Mouse (Mus musculus): Measurements from ENCODE around the gene Ephx3.
A peak's percentile ranks its signal among the peaks of the same experiment; 100 is the strongest.
"Not testable (repeated sequence)": the region's sequence is repeated elsewhere in the genome, so short reads cannot be mapped to it uniquely, and the experiment has no call there.

Ephx3 gene

GRCm38 (mm10) chr17:32188863-32189636, at the start of gene Ephx3:
Gene Ephx3 (minus strand): TSS chr17:32189549.
- DNase-seq, result peak; percentile 33

GRCm38 (mm10) chr17:32238589-32238988, 49.2 kb upstream of the Ephx3 start:
- no peak for DNase-seq

GRCm38 (mm10) chr17:32235534-32236191, 46.3 kb upstream of the Ephx3 start:
- DNase-seq, result peak; percentile 69

DNA sequence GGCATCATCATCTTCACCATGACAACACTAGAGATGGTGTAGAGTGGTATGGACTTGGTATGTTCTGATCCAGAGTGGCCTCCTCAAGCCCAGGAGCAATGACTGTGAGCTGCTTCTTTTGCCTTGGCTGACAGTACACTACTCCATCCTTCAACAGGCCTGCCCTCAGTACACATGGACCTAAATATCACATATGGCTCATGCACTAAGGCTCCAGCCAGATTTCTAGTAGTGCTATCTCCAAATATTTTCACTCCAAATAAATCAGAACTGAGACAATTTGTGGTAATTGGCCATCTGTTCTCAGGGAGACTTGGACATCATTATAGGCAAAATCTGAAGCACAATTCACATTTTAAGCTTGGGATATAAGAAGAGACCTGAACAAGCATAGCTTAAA, 43.8 kb upstream of the Ephx3 start:
- DNase-seq, result no peak

GRCm38 (mm10) chr17:32229256-32229655, 39.9 kb upstream of the Ephx3 start:
- no peak for DNase-seq

DNA sequence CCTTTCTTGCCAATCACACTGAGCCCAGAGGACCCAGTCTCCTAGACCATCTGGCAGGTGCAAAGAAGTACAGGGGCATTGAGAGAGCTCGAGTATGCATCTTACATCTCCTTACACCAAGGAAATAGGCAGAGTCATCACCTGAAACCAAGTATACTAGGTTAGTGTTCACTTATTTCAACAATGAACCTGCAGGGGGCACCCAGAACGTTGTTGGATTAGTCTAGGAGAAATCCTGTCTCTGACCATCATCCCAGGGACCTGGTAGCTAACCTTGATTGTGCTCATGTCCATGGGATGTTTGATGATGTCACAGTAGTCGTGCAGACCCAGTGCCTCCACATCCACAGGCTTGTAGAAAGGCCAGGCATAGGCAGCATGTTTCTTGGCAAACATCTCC, 31.5 kb upstream of the Ephx3 start:
- DNase-seq, result no peak

GRCm38 (mm10) chr17:32215587-32215986, 26.2 kb upstream of the Ephx3 start:
- DNase-seq, result not testable (repeated sequence)

DNA sequence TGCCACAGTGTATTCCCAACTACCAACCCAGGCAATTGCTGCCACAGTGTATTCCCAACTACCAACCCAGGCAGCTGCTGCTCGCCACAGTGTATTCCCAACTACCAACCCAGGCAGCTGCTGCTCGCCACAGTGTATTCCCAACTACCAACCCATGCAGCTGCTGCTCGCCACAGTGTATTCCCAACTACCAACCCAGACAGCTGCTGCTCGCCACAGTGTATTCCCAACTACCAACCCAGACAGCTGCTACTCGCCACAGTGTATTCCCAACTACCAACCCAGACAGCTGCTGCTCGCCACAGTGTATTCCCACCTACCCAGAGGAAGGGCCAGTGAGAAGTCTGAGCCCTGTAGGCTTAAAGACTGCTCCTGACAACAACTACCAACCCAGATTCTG, 22.2 kb upstream of the Ephx3 start:
- not testable (repeated sequence) for DNase-seq

- DNase-seq, result peak; percentile 75
Observed at GRCm38 (mm10) chr17:32209752-32210151, 20.4 kb upstream of the Ephx3 start.

DNA sequence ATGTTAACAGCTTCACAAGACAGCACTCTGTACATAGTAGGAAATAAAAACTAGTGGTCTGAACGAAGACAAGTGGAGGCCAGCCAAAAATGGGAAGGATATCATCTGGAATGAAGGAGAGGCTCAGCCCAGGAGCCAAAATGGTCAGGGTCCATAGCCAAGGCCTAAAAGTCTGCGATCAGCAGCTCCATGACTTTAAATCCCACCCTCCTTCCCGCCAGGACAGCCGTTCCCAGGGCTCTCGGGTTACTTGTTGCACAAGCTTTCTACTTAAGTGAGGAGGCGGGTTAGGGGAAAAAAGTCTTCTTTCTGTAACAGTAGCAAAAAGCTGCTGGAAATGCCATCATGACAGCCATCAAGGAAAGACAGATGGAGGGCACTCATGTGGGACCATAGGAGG, 19.8 kb upstream of the Ephx3 start:
- no peak for DNase-seq

- no peak for DNase-seq
Observed at GRCm38 (mm10) chr17:32207586-32208245, 18.4 kb upstream of the Ephx3 start.

GRCm38 (mm10) chr17:32205345-32205744, 16.0 kb upstream of the Ephx3 start:
- no peak for DNase-seq

GRCm38 (mm10) chr17:32202972-32203371, 13.6 kb upstream of the Ephx3 start:
- DNase-seq, result no peak

- DNase-seq, result no peak
Observed at GRCm38 (mm10) chr17:32201086-32201485, 11.7 kb upstream of the Ephx3 start.

DNA sequence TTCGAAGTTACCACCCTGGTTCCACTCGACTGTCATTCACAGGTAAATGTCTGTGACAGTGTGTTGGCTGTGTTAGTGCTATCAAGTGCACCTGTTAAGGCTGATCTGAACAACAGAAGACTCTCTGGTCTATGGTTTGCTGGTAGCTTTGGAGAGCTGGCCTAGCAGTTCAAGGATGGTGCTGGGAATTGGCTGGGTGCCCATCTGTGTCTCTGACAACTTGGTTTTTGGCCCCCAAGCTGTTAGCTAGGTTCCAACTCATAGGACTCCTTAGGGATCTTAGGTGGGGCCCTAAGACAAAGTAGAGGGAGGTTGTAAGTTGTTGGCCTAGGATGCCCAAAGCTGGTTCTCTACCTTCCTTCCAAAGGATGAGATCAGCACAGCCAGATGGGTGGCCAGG, 10.4 kb upstream of the Ephx3 start:
- DNase-seq, result no peak

DNA sequence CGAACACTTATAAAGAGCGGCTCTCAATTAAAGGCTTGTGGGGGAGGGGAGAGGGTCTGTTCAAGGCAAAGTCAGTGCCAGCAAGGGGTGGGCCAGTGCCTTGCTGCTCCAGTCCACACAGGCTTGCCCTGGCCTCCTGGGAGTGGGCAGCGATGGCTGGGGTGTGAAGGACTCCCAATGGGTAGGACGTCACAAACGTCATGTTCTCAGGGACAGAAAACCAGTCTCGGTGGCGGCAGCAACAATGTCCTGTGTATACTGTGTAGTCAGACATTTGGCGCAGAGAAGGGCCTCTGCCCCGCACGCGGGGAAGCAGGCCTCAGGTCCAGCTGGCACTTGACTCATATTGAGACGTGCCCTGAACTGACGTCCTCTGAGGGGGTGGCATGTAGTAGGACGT, 7.8 kb upstream of the Ephx3 start:
- DNase-seq, result no peak

- DNase-seq, result no peak
Observed at GRCm38 (mm10) chr17:32195725-32196124, 6.4 kb upstream of the Ephx3 start.

- DNase-seq, result no peak
Observed at GRCm38 (mm10) chr17:32193010-32193409, 3.7 kb upstream of the Ephx3 start.

DNA sequence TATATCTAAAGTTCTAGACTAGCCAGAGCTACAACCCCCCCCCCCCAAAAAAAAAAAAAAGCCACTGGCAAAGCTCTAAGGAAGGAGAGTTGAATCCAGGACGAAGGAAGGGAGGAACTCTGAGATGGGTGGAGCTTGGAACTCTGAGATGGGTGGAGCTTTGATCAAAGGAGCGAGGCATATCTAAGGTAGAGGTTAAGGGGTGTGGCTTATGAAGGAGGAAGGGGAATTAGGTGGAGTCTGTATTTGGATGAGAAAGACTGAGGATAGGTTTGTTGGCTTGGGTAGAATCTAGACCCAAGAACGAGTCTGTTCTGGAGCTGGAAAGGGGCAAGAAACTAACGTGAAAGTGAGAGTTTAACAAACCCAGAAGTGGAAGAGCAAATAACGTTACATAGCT, 501 bp upstream of the Ephx3 start:
- DNase-seq, result no peak

- DNase-seq, result no peak
Observed at GRCm38 (mm10) chr17:32183017-32183416, 6.3 kb downstream of the Ephx3 start.

DNA sequence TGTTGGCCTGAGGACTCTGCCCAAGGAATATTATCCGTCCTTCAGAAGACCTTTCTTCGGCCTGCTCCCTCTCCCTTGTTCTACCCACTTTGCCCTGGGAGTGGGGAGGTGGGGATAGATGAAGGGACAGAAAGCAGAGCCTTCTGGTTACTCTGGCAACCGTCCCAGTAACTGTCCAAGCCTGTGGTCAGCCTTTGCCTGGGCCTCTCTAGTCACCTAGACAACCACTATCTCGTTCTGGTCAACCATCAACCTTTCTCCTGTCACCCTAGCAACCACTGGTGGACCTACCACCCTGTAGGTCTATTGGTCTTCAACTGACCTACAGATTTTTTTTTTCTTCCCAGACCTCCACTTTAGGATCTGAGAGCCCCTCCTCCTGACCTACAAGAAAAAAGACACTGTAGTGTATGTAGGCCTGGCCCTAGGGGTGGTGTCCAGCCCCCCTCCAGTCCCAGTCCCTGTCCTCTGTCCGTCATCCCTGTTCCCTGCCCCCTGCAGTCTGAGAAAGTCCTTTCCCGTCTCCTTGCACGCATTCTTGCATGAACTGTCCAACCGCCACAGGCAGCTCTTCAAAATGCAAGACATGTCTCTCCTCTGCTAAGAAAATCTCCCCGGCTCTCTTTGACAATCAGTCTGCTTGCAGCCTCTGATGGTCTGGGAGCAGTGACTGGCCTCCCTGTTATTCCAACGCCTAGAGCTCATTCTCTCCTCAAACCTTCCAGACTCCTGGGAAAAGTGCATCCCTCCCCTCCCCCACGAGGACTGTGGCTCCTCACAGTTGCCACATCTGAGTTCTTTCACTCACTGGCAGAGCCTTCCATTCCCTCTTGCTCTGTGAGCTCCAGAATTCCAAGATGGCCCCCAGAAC, 9.5 kb downstream of the Ephx3 start:
- peak; percentile 39 for DNase-seq

GRCm38 (mm10) chr17:32176919-32177318, 12.4 kb downstream of the Ephx3 start:
- DNase-seq, result no peak

GRCm38 (mm10) chr17:32173166-32173565, 16.2 kb downstream of the Ephx3 start:
- DNase-seq, result no peak
